14 mouse cellular contexts compared by ENCODE assay signal in the genomic region with DNA sequence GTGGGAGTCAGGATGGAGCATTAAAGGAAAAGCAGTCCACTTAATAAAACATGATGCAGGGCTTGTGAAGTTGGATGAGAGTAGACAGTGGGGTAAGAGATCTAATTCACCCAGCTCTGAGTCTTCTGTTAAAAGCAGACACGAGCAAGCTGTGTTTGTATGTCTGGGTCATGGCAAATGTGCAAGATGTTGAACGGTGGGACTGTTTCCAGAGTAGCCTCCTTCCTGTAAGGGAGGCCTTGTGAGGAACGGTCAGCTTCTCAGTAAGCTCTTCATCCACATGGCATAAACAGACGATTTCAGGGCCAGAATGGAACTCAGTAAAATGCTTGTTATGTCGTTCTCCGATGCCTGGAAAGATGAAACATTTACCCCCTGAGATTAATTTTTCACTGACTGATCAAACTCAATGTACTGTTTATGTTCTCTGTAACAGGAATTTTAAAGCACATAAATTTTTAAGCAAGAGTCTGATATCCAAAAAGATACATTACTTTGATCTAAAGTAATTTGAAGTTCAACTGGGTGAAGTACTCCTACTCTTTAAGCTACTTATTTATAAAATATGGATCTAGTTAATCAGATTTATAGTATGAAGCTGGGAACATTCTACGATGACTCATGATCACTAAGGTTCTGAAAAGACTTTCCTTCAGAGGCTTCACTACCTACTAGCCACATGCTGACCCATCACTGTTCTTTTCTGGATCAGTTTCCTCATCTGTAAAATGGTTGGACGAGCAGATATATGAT.
DNase-seq lines count a peak whose midpoint lies in the region; ATAC-seq and TF ChIP-seq lines count a peak whose summit lies in the region.
"Had no signal": no experiment of that assay in that cellular context is flagged by ENCODE, and none has a peak within 500 bp of the region (broad histone marks: within the 10 kb centered on the region; RNA-seq: fewer than 3 reads in every experiment).

No protein-coding gene starts in this region.

- no peaks in the 10 kb centered on the region for H3K9me3 ChIP-seq in lung, embryonic 14.5 days (ENCODE audit: low read depth, low read length)
- peaks cover 4% of the 10 kb centered on the region; the same call in 1 of the 2 replicates for H3K9me3 ChIP-seq in stomach, embryonic 14.5 days (ENCODE audit: control insufficient read depth, low read depth, low read length)
- H3K9me3 ChIP-seq: neural tube, embryonic 15.5 days had no signal

- no peaks in the 10 kb centered on the region for H3K79me2 ChIP-seq in heart, adult 2 months (replicated peaks; ENCODE audit: control insufficient read depth, insufficient read depth, low read length)

- H3K27ac ChIP-seq in heart, adult 2 months: no peak overlapping the region
- peak overlapping the region; percentile 9; the same call in 1 of the 2 replicates for H3K27ac ChIP-seq in lung, embryonic 14.5 days (ENCODE audit: low read depth)
- H3K27ac ChIP-seq in stomach, embryonic 14.5 days (ENCODE audit: low read length): peak overlapping the region; percentile 11; the same call in 1 of the 2 replicates
- H3K27ac ChIP-seq: hindbrain, postnatal 0 days; left cerebral cortex, adult 2 months; limb, embryonic 13.5 days; neural tube, embryonic 15.5 days had no signal

- no peak overlapping the region for H3K4me2 ChIP-seq in lung, embryonic 14.5 days
- H3K4me2 ChIP-seq in stomach, embryonic 14.5 days (replicated peaks; ENCODE audit: low read depth, low read length): no peak overlapping the region
- H3K4me2 ChIP-seq: limb, embryonic 13.5 days; neural tube, embryonic 15.5 days had no signal

- intact Hi-C loops in heart, adult 2 months (cut with DNase I): no loop called here

- H3K4me1 ChIP-seq in heart, adult 2 months (ENCODE audit: control insufficient read depth, insufficient read depth, low read length): peaks cover 2% of the 10 kb centered on the region; the same call in 1 of the 2 replicates
- H3K4me1 ChIP-seq in lung, embryonic 14.5 days (ENCODE audit: insufficient read depth): peaks cover 20% of the 10 kb centered on the region
- H3K4me1 ChIP-seq in stomach, embryonic 14.5 days (ENCODE audit: control insufficient read depth, insufficient read depth, low read length): peaks cover 13% of the 10 kb centered on the region
- H3K4me1 ChIP-seq: neural tube, embryonic 15.5 days had no signal

- TF ChIP-seq POLR2A in heart, adult 2 months (IDR thresholded peaks at IDR 0.05; ENCODE audit: insufficient read depth, low read depth, low read length): no peak

- TF ChIP-seq CTCF in heart, adult 2 months (IDR thresholded peaks at IDR 0.05): no peak
- TF ChIP-seq CTCF in lung, embryonic 14.5 days (IDR thresholded peaks at IDR 0.05; ENCODE audit: low read depth): no peak

- peak; percentile 2 for DNase-seq in heart, adult 8-10 months (ENCODE audit: low spot score)
- no peak for DNase-seq in heart, adult 2 months
- peak; percentile 47 for DNase-seq in lung, embryonic 14.5 days
- DNase-seq in lung, postnatal 4 days: no peak
- DNase-seq in adipocyte (ENCODE audit: low spot score): peak; percentile 25
- DNase-seq in thymus, postnatal 25 days: no peak
- no peak for DNase-seq in cerebellum, adult 11-12 months
- DNase-seq: cerebellum, adult 2 months had no signal

- H3K27me3 ChIP-seq in heart, adult 2 months (ENCODE audit: control insufficient read depth, insufficient read depth, low read length): no peaks in the 10 kb centered on the region
- no peaks in the 10 kb centered on the region for H3K27me3 ChIP-seq in lung, embryonic 14.5 days (ENCODE audit: insufficient read depth, low read length)
- H3K27me3 ChIP-seq in stomach, embryonic 14.5 days (ENCODE audit: control insufficient read depth, insufficient read depth, low read length): no peaks in the 10 kb centered on the region
- H3K27me3 ChIP-seq: limb, embryonic 13.5 days; neural tube, embryonic 15.5 days had no signal

- ATAC-seq in lung, embryonic 14.5 days (ENCODE audit: insufficient read depth): no peak
- ATAC-seq in stomach, embryonic 14.5 days (ENCODE audit: insufficient number of reproducible peaks, insufficient read depth, low FRiP score, low read depth): peak; percentile 57; the same call in 1 of the 2 replicates
- ATAC-seq: hindbrain, postnatal 0 days had no signal

- H3K36me3 ChIP-seq in heart, adult 2 months (ENCODE audit: control insufficient read depth, insufficient read depth, low read length): no peaks in the 10 kb centered on the region
- H3K36me3 ChIP-seq in lung, embryonic 14.5 days (ENCODE audit: insufficient read depth): no peaks in the 10 kb centered on the region
- no peaks in the 10 kb centered on the region for H3K36me3 ChIP-seq in stomach, embryonic 14.5 days (ENCODE audit: control insufficient read depth, insufficient read depth, low read length)
- H3K36me3 ChIP-seq: limb, embryonic 13.5 days; neural tube, embryonic 15.5 days had no signal

- no peak overlapping the region for H3K9ac ChIP-seq in heart, adult 2 months (ENCODE audit: low read depth, low read length)
- no peak overlapping the region for H3K9ac ChIP-seq in lung, embryonic 14.5 days
- no peak overlapping the region for H3K9ac ChIP-seq in stomach, embryonic 14.5 days (replicated peaks; ENCODE audit: low read depth, low read length)
- H3K9ac ChIP-seq: limb, embryonic 13.5 days; neural tube, embryonic 15.5 days had no signal

- 73% methylated on average over 8 of the region's 8 CpGs for WGBS in heart, adult 2 months
- 41% methylated on average over 8 of the region's 8 CpGs for WGBS in lung, embryonic 14.5 days
- 36% methylated on average over 8 of the region's 8 CpGs for WGBS in stomach, embryonic 14.5 days

- TF ChIP-seq EP300 in heart, adult 2 months (IDR thresholded peaks at IDR 0.05; ENCODE audit: insufficient read depth, low read depth, low read length): no peak

- H3K4me3 ChIP-seq in heart, adult 2 months: no peak overlapping the region
- H3K4me3 ChIP-seq in lung, embryonic 14.5 days (ENCODE audit: low read depth, low read length): no peak overlapping the region
- no peak overlapping the region for H3K4me3 ChIP-seq in stomach, embryonic 14.5 days (ENCODE audit: low read depth, low read length)
- H3K4me3 ChIP-seq: erythroblast, embryonic 14.5 days; left cerebral cortex, adult 2 months; limb, embryonic 13.5 days; neural tube, embryonic 15.5 days had no signal

Comparison
In these comparisons a context has a peak if more than half of its experiments do, and no peak if none do; other contexts are left out.
1. DNase-seq: peak in heart, adult 8-10 months (single experiment), lung, embryonic 14.5 days (single experiment) and adipocyte (single experiment); none in heart, adult 2 months (0 of 2), lung, postnatal 4 days (0 of 2), thymus, postnatal 25 days (single experiment) and cerebellum, adult 11-12 months (single experiment).